Mouse (Mus musculus) neural tube, embryonic 11.5 days (tissue): Measurements from ENCODE around the gene Tmem63c. TPM values are rescaled to one million over a fixed set of nuclear protein-coding genes. Genes with fewer than 3 reads are reported as not detected.

Source experiments
- ATAC-seq: fragments of 200-750 bp; cut with Nextera tagmentation; 2 replicates; pipeline ENCODE4 v1.8.0; 2017; ENCODE audit warnings: moderate number of reproducible peaks, mild to moderate bottlenecking, moderate TSS enrichment, moderate library complexity; ENCODE audit not compliant: insufficient read depth, low FRiP score, low TSS enrichment
- DNase-seq: peaks from one replicate; pipeline ENCODE4 v3.0.0-alpha.2; 2015; ENCODE audit warnings: low spot score
- H3K27ac ChIP-seq: fragments of 300-500 bp; sonication (generic); 2 replicates; pipeline ENCODE4 v1.5.1; 2014; ENCODE audit warnings: low read depth, mild to moderate bottlenecking, low read length
- H3K27me3 ChIP-seq: fragments of 300-500 bp; sonication (generic); 2 replicates; pipeline ENCODE4 v1.6.1; 2014; ENCODE audit warnings: mild to moderate bottlenecking, low read length, mixed read lengths; ENCODE audit not compliant: control insufficient read depth, insufficient read depth
- H3K36me3 ChIP-seq: fragments of 300-500 bp; sonication (generic); 2 replicates; pipeline ENCODE4 v1.6.1; 2014; ENCODE audit warnings: mild to moderate bottlenecking, low read length, moderate library complexity, mixed read lengths; ENCODE audit not compliant: control insufficient read depth, insufficient read depth
- H3K4me1 ChIP-seq: fragments of 300-500 bp; sonication (generic); 2 replicates; pipeline ENCODE4 v1.6.1; 2014; ENCODE audit warnings: low read length, mixed read lengths; ENCODE audit not compliant: control insufficient read depth, insufficient read depth
- H3K4me2 ChIP-seq: fragments of 300-500 bp; sonication (generic); 2 replicates; pipeline ENCODE4 v1.6.1; 2014; ENCODE audit warnings: low read depth, mild to moderate bottlenecking, moderate library complexity
- H3K4me3 ChIP-seq: fragments of 300-500 bp; sonication (generic); 2 replicates; pipeline ENCODE4 v1.5.1; 2014; ENCODE audit warnings: low read depth, low read length
- H3K9ac ChIP-seq: fragments of 300-500 bp; sonication (generic); 2 replicates; pipeline ENCODE4 v1.6.1; 2014; ENCODE audit warnings: mild to moderate bottlenecking, low read length
- H3K9me3 ChIP-seq: fragments of 300-500 bp; sonication (generic); 2 replicates; pipeline ENCODE4 v1.6.1; 2016; ENCODE audit warnings: low read length; ENCODE audit not compliant: control insufficient read depth
- WGBS: fragments of 180-500 bp; shearing (Covaris S2); extraction: QIAGEN DNeasy Blood & Tissue Kit; methylation state at CpG from one replicate; pipeline ENCODE4 v1.1.7; 2014; 5-methylcytosine and 5-hydroxymethylcytosine counted together
- polyA plus RNA-seq: library from polyadenylated mRNA; unstranded; fragments of >200 nt; fragmentation: Nextera tagmentation; extraction: Ambion mirVana; gene quantifications from 2 replicates; pipeline ENCODE4 v1.2.1, GENCODE M21; 2014

Gene Tmem63c
- 0.74 and 0.78 TPM in 2 replicates for polyA plus RNA-seq

- no peak within 1 kb of the TSS for H3K9ac ChIP-seq
These were observed at the start of gene Tmem63c for GRCm38 (mm10) chr12:87021040-87021439. TSS of gene Tmem63c (plus strand) at chr12:87021340.

GRCm38 (mm10) chr12:86973216-86973615 is 47.9 kb upstream of the Tmem63c start:
- no peak for DNase-seq
- no peak overlapping the region for H3K9ac ChIP-seq

More at GRCm38 (mm10) chr12:87021040-87021439, at the start of gene Tmem63c:
- no peak for DNase-seq
- no peaks in the 10 kb centered on the region for H3K4me1 ChIP-seq
- H3K27ac ChIP-seq, result no peak within 1 kb of the TSS
- H3K4me2 ChIP-seq, result no peak within 1 kb of the TSS
- H3K36me3 ChIP-seq, result no peaks in the 10 kb centered on the region
- H3K27me3 ChIP-seq, result no peaks in the 10 kb centered on the region
- WGBS, result 84% methylated on average over 6 of the region's 6 CpGs
- ATAC-seq, result no peak
- no peak within 1 kb of the TSS for H3K4me3 ChIP-seq
- H3K9me3 ChIP-seq, result no peaks in the 10 kb centered on the region

GRCm38 (mm10) chr12:86973706-86974105 is 47.4 kb upstream of the Tmem63c start:
- WGBS, result 49% methylated on average over 8 of the region's 8 CpGs
- peaks cover 6% of the 10 kb centered on the region; the same call in 1 of the 2 replicates for H3K4me1 ChIP-seq
- H3K27ac ChIP-seq, result no peak overlapping the region
- H3K9ac ChIP-seq, result no peak overlapping the region
- no peak for ATAC-seq
- H3K4me3 ChIP-seq, result no peak overlapping the region
- H3K9me3 ChIP-seq, result no peaks in the 10 kb centered on the region
- DNase-seq, result no peak
- H3K4me2 ChIP-seq, result no peak overlapping the region
- 0 out of 2 replicates have a peak, but pooled peaks cover 2% of the 10 kb centered on the region for H3K27me3 ChIP-seq
- no peaks in the 10 kb centered on the region for H3K36me3 ChIP-seq

More at GRCm38 (mm10) chr12:86973216-86973615, 47.9 kb upstream of the Tmem63c start:
- 61% methylated on average over 7 of the region's 7 CpGs for WGBS
- H3K27ac ChIP-seq, result no peak overlapping the region
- no peak overlapping the region for H3K4me2 ChIP-seq
- no peaks in the 10 kb centered on the region for H3K36me3 ChIP-seq
- H3K27me3 ChIP-seq, result 0 out of 2 replicates have a peak, but pooled peaks cover 2% of the 10 kb centered on the region
- peaks cover 6% of the 10 kb centered on the region; the same call in 1 of the 2 replicates for H3K4me1 ChIP-seq
- no peak for ATAC-seq
- H3K9me3 ChIP-seq, result no peaks in the 10 kb centered on the region
- no peak overlapping the region for H3K4me3 ChIP-seq

GRCm38 (mm10) chr12:86974387-86975288 is 46.5 kb upstream of the Tmem63c start:
- ATAC-seq (peak; percentile 71), DNase-seq (peak; percentile 80)
- no peaks in the 10 kb centered on the region for H3K36me3 ChIP-seq
- peak overlapping the region; percentile 51 for H3K4me2 ChIP-seq
- peak overlapping the region; percentile 55 for H3K9ac ChIP-seq
- H3K27ac ChIP-seq, result no peak overlapping the region
- no peaks in the 10 kb centered on the region for H3K9me3 ChIP-seq
- H3K27me3 ChIP-seq, result 0 out of 2 replicates have a peak, but pooled peaks cover 2% of the 10 kb centered on the region
- 7% methylated on average over 40 of the region's 40 CpGs for WGBS
- peaks cover 6% of the 10 kb centered on the region; the same call in 1 of the 2 replicates for H3K4me1 ChIP-seq
- peak overlapping the region; percentile 28 for H3K4me3 ChIP-seq

- DNase-seq, result no peak
- H3K4me3 ChIP-seq, result no peak overlapping the region
- peaks cover 6% of the 10 kb centered on the region; the same call in 1 of the 2 replicates for H3K4me1 ChIP-seq
- no peak overlapping the region for H3K9ac ChIP-seq
- H3K27me3 ChIP-seq, result 0 out of 2 replicates have a peak, but pooled peaks cover 2% of the 10 kb centered on the region
- H3K4me2 ChIP-seq, result no peak overlapping the region
- H3K9me3 ChIP-seq, result no peaks in the 10 kb centered on the region
- WGBS, result 68% methylated on average over 10 of the region's 10 CpGs
- no peak overlapping the region for H3K27ac ChIP-seq
- no peaks in the 10 kb centered on the region for H3K36me3 ChIP-seq
- ATAC-seq, result no peak
These were observed 45.4 kb upstream of the Tmem63c start for GRCm38 (mm10) chr12:86975761-86976160.

GRCm38 (mm10) chr12:86976511-86977168 is 44.5 kb upstream of the Tmem63c start:
- H3K9ac ChIP-seq, result no peak overlapping the region
- no peak for ATAC-seq
- no peak overlapping the region for H3K27ac ChIP-seq
- H3K4me2 ChIP-seq, result no peak overlapping the region
- peaks cover 6% of the 10 kb centered on the region; the same call in 1 of the 2 replicates for H3K4me1 ChIP-seq
- 0 out of 2 replicates have a peak, but pooled peaks cover 8% of the 10 kb centered on the region for H3K27me3 ChIP-seq
- no peaks in the 10 kb centered on the region for H3K36me3 ChIP-seq
- no peak for DNase-seq
- 63% methylated on average over 6 of the region's 6 CpGs for WGBS
- H3K4me3 ChIP-seq, result no peak overlapping the region
- no peaks in the 10 kb centered on the region for H3K9me3 ChIP-seq

- Histone ChIP-seq H3K27me3 (peaks cover 13% of the 10 kb centered on the region; the same call in 1 of the 2 replicates), H3K27ac (no peak overlapping the region)
- no peak for ATAC-seq
These were observed 43.3 kb upstream of the Tmem63c start for GRCm38 (mm10) chr12:86977833-86978232.

DNA sequence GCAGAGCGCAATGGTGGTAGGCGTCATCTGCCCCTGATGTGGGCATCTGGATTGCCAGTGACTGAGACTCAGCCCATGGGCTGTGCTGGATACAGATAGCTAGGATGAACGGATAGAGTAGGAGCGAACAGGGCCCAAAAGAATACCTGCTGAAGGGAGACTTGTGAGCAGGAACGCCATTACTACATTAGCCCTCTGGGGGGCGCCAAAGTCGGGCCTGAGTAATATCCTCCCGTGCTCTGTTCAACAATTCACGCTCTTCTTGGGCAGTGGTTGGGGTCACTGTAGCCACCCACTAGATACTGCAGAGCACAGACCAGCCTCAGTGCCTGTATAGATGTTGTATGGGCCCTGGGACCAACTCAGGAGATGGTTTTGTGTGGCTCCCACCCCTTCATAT is 40.0 kb upstream of the Tmem63c start:
- Histone ChIP-seq H3K27me3 (peaks cover 32% of the 10 kb centered on the region), H3K9me3 (no peaks in the 10 kb centered on the region), H3K4me1 (peaks cover 4% of the 10 kb centered on the region; the same call in 1 of the 2 replicates), H3K9ac (no peak overlapping the region), H3K4me3 (no peak overlapping the region), H3K4me2 (no peak overlapping the region), H3K27ac (no peak overlapping the region), H3K36me3 (no peaks in the 10 kb centered on the region)
- DNase-seq (peak; percentile 48), ATAC-seq (no peak)
- whole genome bisulfite sequencing, result 26% methylated on average over 9 of the region's 9 CpGs

More at GRCm38 (mm10) chr12:86977833-86978232, 43.3 kb upstream of the Tmem63c start:
- DNase-seq, result peak; percentile 40
- H3K9ac ChIP-seq, result no peak overlapping the region
- no peaks in the 10 kb centered on the region for H3K36me3 ChIP-seq
- no peak overlapping the region for H3K4me2 ChIP-seq
- WGBS, result 26% methylated on average over 15 of the region's 15 CpGs
- no peaks in the 10 kb centered on the region for H3K9me3 ChIP-seq
- H3K4me1 ChIP-seq, result peaks cover 6% of the 10 kb centered on the region; the same call in 1 of the 2 replicates
- no peak overlapping the region for H3K4me3 ChIP-seq
